Mouse (Mus musculus) midbrain, embryonic 14.5 days (tissue): ENCODE data around the gene Pim3. TPM values are rescaled to one million over a fixed set of nuclear protein-coding genes. Genes with fewer than 3 reads are reported as not detected.
A peak's percentile ranks its signal among the peaks of the same experiment; 100 is the strongest.

Experiments used
- ATAC-seq: fragments of 200-750 bp; cut with Nextera tagmentation; 2 replicates; pipeline ENCODE4 v1.8.0; 2017; ENCODE audit warnings: moderate number of reproducible peaks, moderate library complexity; ENCODE audit not compliant: low FRiP score, low TSS enrichment
- DNase-seq: peaks from one replicate; pipeline ENCODE4 v3.0.0-alpha.2; 2015
- H3K27ac ChIP-seq: fragments of 300-500 bp; sonication (generic); replicated peaks from 2 replicates; pipeline ENCODE4 v1.5.1; 2014; ENCODE audit warnings: mild to moderate bottlenecking, low read depth, low read length, moderate library complexity
- H3K27me3 ChIP-seq: fragments of 300-500 bp; sonication (generic); 2 replicates; pipeline ENCODE4 v1.6.1; 2014; ENCODE audit warnings: low read length, control low read depth, mixed read lengths; ENCODE audit not compliant: control insufficient read depth, insufficient read depth
- H3K36me3 ChIP-seq: fragments of 300-500 bp; sonication (generic); 2 replicates; pipeline ENCODE4 v1.6.1; 2014; ENCODE audit warnings: low read length, control low read depth; ENCODE audit not compliant: control insufficient read depth, insufficient read depth
- H3K4me1 ChIP-seq: fragments of 300-500 bp; sonication (generic); 2 replicates; pipeline ENCODE4 v1.6.1; 2014; ENCODE audit warnings: mild to moderate bottlenecking, antibody characterized with exemption, low read length, control low read depth; ENCODE audit not compliant: control insufficient read depth, insufficient read depth
- H3K4me2 ChIP-seq: fragments of 300-500 bp; sonication (generic); 2 replicates; pipeline ENCODE4 v1.6.1; 2014; ENCODE audit warnings: mild to moderate bottlenecking, low read length, moderate library complexity
- H3K4me3 ChIP-seq: fragments of 300-500 bp; sonication (generic); replicated peaks from 2 replicates; pipeline ENCODE4 v1.5.1; 2014; ENCODE audit warnings: low read depth, low read length
- H3K9ac ChIP-seq: fragments of 300-500 bp; sonication (generic); replicated peaks from 2 replicates; pipeline ENCODE4 v1.6.1; 2014; ENCODE audit warnings: mild to moderate bottlenecking, low read length, moderate library complexity
- H3K9me3 ChIP-seq: fragments of 300-500 bp; sonication (generic); 2 replicates; pipeline ENCODE4 v1.6.1; 2016; ENCODE audit warnings: low read length, control low read depth, mixed read lengths; ENCODE audit not compliant: control insufficient read depth
- WGBS: fragments of 180-500 bp; shearing (Covaris S2); extraction: QIAGEN DNeasy Blood & Tissue Kit; methylation state at CpG from one replicate; pipeline ENCODE4 v1.1.7; 2014; 5-methylcytosine and 5-hydroxymethylcytosine counted together
- polyA plus RNA-seq: library from polyadenylated mRNA; unstranded; fragments of >200 nt; fragmentation: Nextera tagmentation; extraction: Ambion mirVana; gene quantifications from 2 replicates; pipeline ENCODE4 v1.2.1, GENCODE M21; 2014

The Pim3 gene
- polyA plus RNA-seq, 1 experiment from 2014 or later = 49.1 TPM

DNA sequence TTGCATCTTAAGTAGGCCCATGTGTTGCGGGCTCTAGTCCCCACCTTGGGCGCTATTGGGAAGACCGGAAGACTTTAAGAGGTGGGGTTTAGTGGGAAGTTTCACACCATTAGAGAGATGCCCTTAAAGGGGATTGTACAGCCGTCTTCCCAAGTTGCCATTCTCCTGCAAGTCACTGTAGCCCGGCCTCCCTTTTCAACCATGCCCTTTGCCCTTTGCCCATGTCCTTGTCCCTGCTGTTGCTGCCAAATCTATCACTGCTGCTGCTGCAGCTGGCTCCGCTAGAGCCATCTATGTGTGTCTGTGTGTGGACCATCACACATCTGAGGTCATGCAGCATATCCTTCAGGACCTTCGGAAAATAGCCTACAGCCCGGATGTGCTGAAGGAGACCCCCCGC lies 29.4 kb upstream of the Pim3 start:
- no peak for ATAC-seq
- no peaks in the 10 kb centered on the region for H3K36me3 ChIP-seq
- H3K9ac ChIP-seq = no peak overlapping the region
- H3K4me3 ChIP-seq = no peak overlapping the region
- H3K4me2 ChIP-seq = no peak overlapping the region
- no peak for DNase-seq
- H3K27ac ChIP-seq = no peak overlapping the region
- H3K27me3 ChIP-seq = no peaks in the 10 kb centered on the region
- no peaks in the 10 kb centered on the region for H3K9me3 ChIP-seq
- peaks cover 6% of the 10 kb centered on the region for H3K4me1 ChIP-seq
- WGBS = 87% methylated on average over 9 of the region's 9 CpGs

DNA sequence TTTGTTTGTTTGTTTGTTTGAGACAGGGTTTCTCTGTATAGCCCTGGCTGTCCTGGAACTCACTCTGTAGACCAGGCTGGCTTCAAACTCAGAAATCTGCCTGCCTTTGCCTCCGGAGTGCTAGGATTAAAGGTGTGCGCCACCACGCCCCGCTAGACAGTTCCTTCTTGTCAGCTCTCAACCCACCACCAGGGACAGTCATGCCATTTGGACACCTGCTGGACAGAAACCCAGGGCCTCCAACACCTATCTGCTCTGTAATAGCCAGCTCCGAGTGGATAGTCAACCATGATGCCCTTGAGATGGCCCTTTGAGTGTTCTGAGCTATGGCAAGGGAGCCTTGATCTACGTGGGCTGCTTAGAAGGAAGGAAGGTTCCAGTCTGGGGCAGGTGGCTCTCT lies 26.0 kb upstream of the Pim3 start:
- no peak overlapping the region for H3K9ac ChIP-seq
- WGBS = 80% methylated on average over 6 of the region's 6 CpGs
- no peak overlapping the region for H3K4me2 ChIP-seq
- no peak overlapping the region for H3K27ac ChIP-seq
- H3K27me3 ChIP-seq = no peaks in the 10 kb centered on the region
- no peaks in the 10 kb centered on the region for H3K9me3 ChIP-seq
- no peak overlapping the region for H3K4me3 ChIP-seq
- no peaks in the 10 kb centered on the region for H3K36me3 ChIP-seq
- peaks cover 12% of the 10 kb centered on the region for H3K4me1 ChIP-seq
- no peak for DNase-seq
- ATAC-seq = no peak

DNA sequence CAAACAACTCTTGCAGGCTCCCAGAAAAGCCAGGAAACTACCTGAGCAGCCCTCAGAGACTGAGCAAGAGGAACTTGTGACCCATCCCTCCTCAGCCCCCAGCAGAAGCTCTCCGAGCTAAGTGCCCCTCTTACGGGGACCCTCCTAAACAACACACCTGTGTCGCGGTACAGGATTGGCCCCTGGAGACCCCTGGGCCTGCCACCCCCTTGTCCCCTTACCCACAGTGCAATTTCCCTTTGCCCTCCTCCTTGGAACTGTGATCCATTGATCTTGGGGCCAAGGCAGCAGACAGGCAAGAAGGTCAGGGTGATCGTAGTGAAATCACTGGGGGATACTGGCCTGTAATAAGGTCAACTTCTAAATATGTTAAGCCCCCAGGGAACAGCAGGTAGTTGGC lies 25.4 kb upstream of the Pim3 start:
- Histone ChIP-seq H3K27me3 (no peaks in the 10 kb centered on the region), H3K36me3 (no peaks in the 10 kb centered on the region), H3K9me3 (no peaks in the 10 kb centered on the region), H3K9ac (no peak overlapping the region; the same call in 1 of the 2 replicates), H3K27ac (no peak overlapping the region), H3K4me1 (peaks cover 12% of the 10 kb centered on the region), H3K4me2 (peak overlapping the region; percentile 77), H3K4me3 (no peak overlapping the region)
- DNase-seq = no peak
- 78% methylated on average over 5 of the region's 5 CpGs for WGBS
- ATAC-seq = no peak

DNA sequence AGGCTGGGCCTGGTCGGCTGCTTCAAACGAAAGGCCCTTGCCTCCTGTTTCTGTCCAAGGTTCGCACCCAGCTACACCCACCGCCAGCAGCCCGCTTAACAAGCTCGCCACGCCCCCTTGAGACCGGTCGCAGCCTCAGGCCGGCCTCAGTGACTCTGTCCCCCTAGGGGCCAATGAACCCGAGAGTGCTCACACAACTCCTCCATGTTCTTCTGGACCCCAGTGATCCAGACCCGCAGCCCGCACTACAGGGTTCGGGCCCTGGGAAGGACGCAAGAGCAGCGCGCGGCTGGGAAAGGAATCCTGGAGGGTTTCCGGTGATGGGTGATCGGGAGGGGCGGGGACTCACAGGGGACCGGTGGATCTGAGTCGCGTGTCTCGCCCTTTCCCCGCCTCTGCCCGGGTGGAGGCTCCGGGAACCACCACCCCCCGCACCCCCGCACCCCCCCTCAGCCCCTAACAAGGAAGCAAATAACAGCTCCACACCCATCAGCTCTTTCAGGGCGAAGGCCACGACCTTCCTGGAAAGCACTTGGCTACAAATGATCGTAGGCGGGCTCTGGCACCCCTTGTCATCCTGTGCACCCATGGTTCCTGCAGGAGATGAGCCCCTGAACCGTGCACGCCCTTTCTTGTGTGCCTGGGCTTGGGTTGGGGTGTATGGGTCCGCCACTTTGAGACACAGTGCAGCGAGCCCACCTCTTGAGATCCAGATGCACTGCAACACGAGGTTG lies 24.6 kb upstream of the Pim3 start:
- peak; percentile 76 for DNase-seq
- ATAC-seq = peak; percentile 58; the same call in 1 of the 2 replicates
- Histone ChIP-seq H3K36me3 (no peaks in the 10 kb centered on the region), H3K27ac (no peak overlapping the region), H3K4me2 (peak overlapping the region; percentile 77), H3K9ac (peak overlapping the region; percentile 57), H3K4me3 (peak overlapping the region; percentile 37), H3K4me1 (peaks cover 12% of the 10 kb centered on the region), H3K27me3 (no peaks in the 10 kb centered on the region), H3K9me3 (no peaks in the 10 kb centered on the region)
- 1% methylated on average over 39 of the region's 39 CpGs for WGBS

DNA sequence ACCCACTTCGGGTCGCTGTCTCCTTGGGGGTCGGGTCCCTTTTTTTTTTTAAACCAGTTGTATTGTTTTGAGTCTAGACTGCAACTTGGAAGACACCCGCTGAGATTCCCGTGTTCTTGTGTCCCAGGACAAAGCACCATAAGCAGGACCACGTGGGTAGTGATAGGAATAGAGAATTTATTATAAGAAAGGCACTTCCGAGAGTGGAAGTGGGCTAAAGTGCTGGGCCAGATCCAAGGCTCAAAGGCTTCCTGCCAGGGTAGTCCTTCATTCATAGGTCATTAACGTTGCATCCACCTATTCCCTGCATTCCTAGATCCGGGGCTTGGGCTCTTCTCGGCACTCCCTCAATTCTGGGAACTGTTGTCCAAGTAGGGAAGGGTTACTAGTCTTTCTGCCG lies 24.0 kb upstream of the Pim3 start:
- DNase-seq (peak; percentile 61), ATAC-seq (no peak)
- Histone ChIP-seq H3K27me3 (no peaks in the 10 kb centered on the region), H3K9me3 (no peaks in the 10 kb centered on the region), H3K4me3 (peak overlapping the region; percentile 37), H3K27ac (no peak overlapping the region), H3K36me3 (no peaks in the 10 kb centered on the region), H3K4me2 (peak overlapping the region; percentile 77), H3K9ac (peak overlapping the region; percentile 57), H3K4me1 (peaks cover 12% of the 10 kb centered on the region)
- WGBS = 1% methylated on average over 11 of the region's 11 CpGs

DNA sequence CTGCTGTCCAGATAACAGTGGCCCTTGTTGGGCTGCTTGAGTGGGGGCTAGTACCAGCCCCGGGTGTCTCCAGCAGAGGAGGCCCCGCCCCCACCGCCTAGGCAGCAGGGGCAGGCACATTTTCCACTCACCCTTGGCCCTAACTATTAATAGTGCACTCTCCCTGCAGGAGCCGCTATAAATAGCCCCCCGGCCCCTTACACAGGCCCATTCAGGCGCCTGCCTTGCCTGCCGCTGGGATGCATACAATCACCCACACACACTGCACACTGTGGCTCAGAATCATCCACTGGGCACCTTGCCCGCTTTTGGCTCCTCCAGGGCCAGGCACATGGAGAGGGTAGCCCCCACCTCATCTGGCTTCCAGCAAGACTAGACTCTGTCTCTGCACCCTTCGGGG lies 22.7 kb upstream of the Pim3 start:
- Histone ChIP-seq H3K9me3 (no peaks in the 10 kb centered on the region), H3K4me3 (no peak overlapping the region), H3K9ac (no peak overlapping the region), H3K36me3 (no peaks in the 10 kb centered on the region), H3K4me1 (peaks cover 12% of the 10 kb centered on the region), H3K27me3 (no peaks in the 10 kb centered on the region), H3K27ac (0 out of 2 replicates have a peak overlapping the region, but pooled peaks have one; percentile 38), H3K4me2 (no peak overlapping the region)
- 0 out of 2 replicates have a peak, but pooled peaks have one; percentile 44 for ATAC-seq
- 40% methylated on average over 9 of the region's 9 CpGs for WGBS
- peak; percentile 62 for DNase-seq

DNA sequence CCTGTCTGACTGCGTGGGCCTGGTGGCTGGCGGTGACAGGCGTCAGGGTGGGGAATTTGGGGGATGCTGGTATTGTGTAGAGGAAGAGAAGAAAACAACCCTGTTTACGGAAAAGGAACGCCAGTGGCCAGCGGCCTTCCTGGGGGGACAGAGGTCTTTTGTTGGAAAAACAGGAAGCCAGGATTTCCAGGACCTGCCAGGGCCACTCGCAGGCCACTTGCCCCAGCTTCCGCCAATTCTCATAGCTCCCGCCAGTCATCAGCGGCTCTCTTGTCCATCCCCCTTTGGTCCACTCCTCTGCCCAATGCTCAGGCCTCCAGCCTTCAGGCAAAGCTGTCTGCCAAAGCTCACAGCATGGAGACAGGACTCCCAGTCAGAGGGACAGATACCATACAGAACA lies 21.9 kb upstream of the Pim3 start:
- DNase-seq = no peak
- H3K27ac ChIP-seq = no peak overlapping the region; the same call in 1 of the 2 replicates
- no peaks in the 10 kb centered on the region for H3K36me3 ChIP-seq
- no peak overlapping the region for H3K4me2 ChIP-seq
- H3K27me3 ChIP-seq = no peaks in the 10 kb centered on the region
- peaks cover 12% of the 10 kb centered on the region for H3K4me1 ChIP-seq
- no peaks in the 10 kb centered on the region for H3K9me3 ChIP-seq
- no peak for ATAC-seq
- 68% methylated on average over 10 of the region's 10 CpGs for WGBS
- H3K9ac ChIP-seq = no peak overlapping the region
- H3K4me3 ChIP-seq = no peak overlapping the region

DNA sequence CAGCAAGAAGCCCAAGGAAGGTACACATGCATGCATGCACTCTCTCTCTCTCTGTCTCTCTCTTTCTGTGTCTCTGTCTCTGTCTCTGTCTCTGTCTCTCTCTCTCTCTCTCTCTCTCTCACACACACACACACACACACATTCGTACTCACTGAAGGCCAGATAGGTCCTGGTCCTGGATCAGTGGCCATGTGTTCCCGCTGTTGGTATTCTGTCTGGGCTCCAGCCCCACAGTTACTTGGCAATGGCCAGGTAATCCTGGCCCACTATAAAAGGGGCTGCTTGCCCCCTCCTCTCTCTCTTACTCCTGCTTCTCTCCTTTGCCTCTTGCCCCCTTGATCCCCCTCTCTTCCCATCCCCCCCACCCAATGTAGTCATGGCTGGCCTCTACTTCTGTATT lies 20.8 kb upstream of the Pim3 start:
- H3K9me3 ChIP-seq = no peaks in the 10 kb centered on the region
- no peaks in the 10 kb centered on the region for H3K36me3 ChIP-seq
- H3K9ac ChIP-seq = no peak overlapping the region
- ATAC-seq = no peak
- H3K27ac ChIP-seq = no peak overlapping the region
- no peak for DNase-seq
- H3K4me1 ChIP-seq = peaks cover 12% of the 10 kb centered on the region
- H3K4me3 ChIP-seq = no peak overlapping the region
- WGBS = 97% methylated on average over 2 of the region's 2 CpGs
- no peaks in the 10 kb centered on the region for H3K27me3 ChIP-seq
- no peak overlapping the region for H3K4me2 ChIP-seq

DNA sequence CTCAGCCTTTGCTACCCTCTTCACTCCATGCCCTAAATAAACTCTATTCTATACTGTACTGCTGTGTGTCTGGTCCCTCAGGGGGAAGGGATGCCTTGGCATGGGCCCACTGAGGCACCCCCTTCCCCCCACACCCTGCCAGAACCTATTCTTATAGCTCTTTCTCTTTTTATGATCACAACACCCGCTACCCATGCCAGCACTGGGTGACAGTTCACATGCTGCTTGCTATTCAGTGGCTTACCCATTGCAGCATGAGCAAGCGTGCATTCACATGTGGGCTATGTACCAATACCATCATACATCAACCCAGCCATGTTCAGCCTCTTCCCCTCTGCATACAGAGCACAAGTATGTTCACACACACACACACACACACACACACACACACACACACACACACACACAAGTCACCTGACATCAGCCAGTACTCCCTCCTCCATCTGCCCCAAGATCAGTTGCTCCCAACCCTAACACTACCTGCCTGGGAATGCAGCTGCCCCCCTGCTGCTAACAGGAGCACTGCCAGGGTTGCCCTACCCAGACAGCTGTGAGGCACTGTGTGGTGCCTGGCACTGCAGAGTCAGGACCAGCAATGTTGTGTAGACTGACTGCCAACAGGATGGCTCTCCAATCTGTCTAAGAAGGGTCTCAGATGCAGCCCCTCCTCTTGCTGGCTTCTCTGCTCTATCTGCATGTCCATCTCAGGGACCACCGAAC lies 20.2 kb upstream of the Pim3 start:
- Histone ChIP-seq H3K4me2 (no peak overlapping the region), H3K9me3 (no peaks in the 10 kb centered on the region), H3K4me1 (peaks cover 12% of the 10 kb centered on the region), H3K9ac (no peak overlapping the region), H3K36me3 (no peaks in the 10 kb centered on the region), H3K27me3 (no peaks in the 10 kb centered on the region), H3K27ac (no peak overlapping the region), H3K4me3 (no peak overlapping the region)
- WGBS = 90% methylated on average over 3 of the region's 3 CpGs
- DNase-seq (no peak), ATAC-seq (no peak)
